Mouse (Mus musculus): ENCODE results near the gene Spata17. TPM values are rescaled to one million over a fixed set of nuclear protein-coding genes. Genes with fewer than 3 reads are reported as not detected.
A peak's percentile ranks its signal among the peaks of the same experiment; 100 is the strongest.

The Spata17 gene
- polyA plus RNA-seq, 1 experiment = 1.6 TPM

DNA sequence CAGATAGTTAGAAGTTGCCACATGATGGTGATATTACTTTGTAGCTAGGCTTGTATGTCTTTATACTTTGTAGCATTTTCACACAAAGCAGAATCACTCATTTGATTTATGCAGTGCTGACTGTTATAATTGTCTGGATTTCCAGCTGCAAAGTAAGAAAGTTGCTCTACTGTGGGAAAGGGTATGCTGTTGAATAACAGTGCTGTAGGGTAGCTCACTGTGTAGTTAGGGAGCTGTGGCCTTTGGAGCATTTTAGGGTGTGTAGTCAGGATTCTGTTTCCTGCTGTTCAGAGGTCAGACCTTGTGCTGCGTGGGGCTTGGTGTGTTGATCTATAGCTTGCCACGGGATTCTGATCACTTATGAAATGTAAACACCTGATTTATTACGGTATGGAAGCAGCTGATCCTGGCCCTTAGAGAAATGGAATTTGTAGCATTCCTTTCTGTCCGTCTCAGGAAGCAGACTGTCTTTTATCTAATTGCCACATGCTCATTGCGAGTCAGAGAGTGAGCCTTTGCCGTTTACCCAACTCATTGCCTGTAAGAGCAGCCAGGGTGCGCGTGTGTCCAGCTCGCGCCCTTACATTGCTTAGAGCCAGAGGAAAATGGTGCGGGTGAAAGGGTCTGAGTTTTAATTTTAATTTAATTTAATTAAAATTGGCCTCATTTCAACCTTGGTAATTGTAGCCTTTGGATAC, 11.2 kb upstream of the Spata17 start:
- Histone ChIP-seq H3K27ac (ENCODE audit: insufficient read depth, low read depth, low read length) (peak overlapping the region; percentile 66), H3K4me1 (ENCODE audit: control insufficient read depth, insufficient read depth, low read length) (no peaks in the 10 kb centered on the region), H3K4me3 (ENCODE audit: insufficient read depth, low read depth, low read length) (no peak overlapping the region; the same call in 1 of the 2 replicates), H3K27me3 (replicated peaks; ENCODE audit: control insufficient read depth, insufficient read depth, low read length) (no peaks in the 10 kb centered on the region), H3K36me3 (ENCODE audit: control insufficient read depth, insufficient read depth, low read length) (no peaks in the 10 kb centered on the region; the same call in 1 of the 2 replicates)
- TF ChIP-seq CTCF (conservative IDR thresholded peaks at IDR 0.05; ENCODE audit: insufficient read depth, insufficient read length, low read depth, low read length) (no peak; the same call in 1 of the 2 replicates), POLR2A (IDR thresholded peaks at IDR 0.05; ENCODE audit: low read depth, low read length) (no peak)
- DNase-seq = no peak
- 49% methylated on average over 11 of the region's 11 CpGs for WGBS

DNA sequence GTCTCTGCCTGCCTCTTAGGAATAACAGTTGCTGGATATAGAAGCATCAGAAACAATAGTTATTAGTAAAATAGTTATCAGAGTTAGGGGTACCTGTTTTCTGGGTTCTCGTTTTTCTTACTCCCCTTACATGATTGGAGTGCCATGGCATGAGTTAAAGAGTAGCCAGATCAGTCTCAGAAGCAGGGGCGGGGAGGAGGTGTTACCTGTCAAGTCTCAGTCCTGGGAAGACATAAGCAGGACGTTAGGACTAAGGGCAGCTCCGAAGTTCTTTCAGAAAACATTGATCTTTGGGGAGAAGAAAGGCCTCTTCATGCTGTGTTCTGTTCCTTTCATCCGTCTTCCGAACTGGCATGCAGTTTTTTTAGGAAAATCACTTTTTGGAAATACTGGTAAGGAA, 5.5 kb upstream of the Spata17 start:
- H3K27me3 ChIP-seq (replicated peaks; ENCODE audit: control insufficient read depth, insufficient read depth, low read length) = no peaks in the 10 kb centered on the region
- no peak for TF ChIP-seq POLR2A (IDR thresholded peaks at IDR 0.05; ENCODE audit: low read depth, low read length)
- no peak for TF ChIP-seq CTCF (conservative IDR thresholded peaks at IDR 0.05; ENCODE audit: insufficient read depth, insufficient read length, low read depth, low read length)

DNA sequence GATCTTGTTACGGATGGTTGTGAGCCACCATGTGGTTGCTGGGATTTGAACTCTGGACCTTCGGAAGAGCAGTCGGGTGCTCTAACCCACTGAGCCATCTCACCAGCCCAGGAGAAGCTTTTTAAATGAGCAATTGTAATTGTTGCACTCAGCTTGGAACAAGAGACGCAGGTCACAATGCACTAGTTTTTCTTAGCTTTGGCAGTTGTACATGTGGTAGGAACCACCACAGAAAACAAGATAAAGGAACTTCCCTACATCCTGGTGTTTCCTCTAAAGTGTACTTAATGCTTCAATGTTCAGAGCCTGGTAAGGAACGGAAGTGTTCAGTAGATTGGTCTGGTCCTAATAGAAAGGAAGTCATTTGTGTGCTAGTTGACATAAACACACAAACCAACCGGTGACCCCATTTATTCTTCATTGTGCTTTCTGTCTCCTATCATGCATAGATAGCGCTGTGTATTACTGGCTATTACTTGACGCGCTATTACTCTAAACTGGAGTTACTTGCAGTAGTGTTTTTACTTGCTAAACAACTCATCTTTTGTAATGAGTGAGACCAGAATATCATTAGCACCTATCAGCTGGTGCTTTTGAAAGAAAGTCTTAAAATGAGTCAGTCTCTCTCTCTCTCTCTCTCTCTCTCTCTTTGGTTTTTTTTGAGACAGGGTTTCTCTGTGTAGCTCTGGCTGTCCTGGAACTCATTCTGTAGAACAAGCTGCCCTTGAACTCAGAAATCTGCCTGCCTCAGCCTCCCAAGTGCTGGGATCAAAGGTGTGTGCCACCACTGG, 1.6 kb upstream of the Spata17 start:
- H3K4me3 ChIP-seq (ENCODE audit: insufficient read depth, low read depth, low read length) = no peak overlapping the region
- no peak overlapping the region for H3K27ac ChIP-seq (ENCODE audit: insufficient read depth, low read depth, low read length)
- TF ChIP-seq POLR2A (IDR thresholded peaks at IDR 0.05; ENCODE audit: low read depth, low read length) (no peak), CTCF (conservative IDR thresholded peaks at IDR 0.05; ENCODE audit: insufficient read depth, insufficient read length, low read depth, low read length) (no peak)
- DNase-seq = no peak
- 81% methylated on average over 9 of the region's 9 CpGs for WGBS
- H3K27me3 ChIP-seq (replicated peaks; ENCODE audit: control insufficient read depth, insufficient read depth, low read length) = no peaks in the 10 kb centered on the region
- peaks cover 2% of the 10 kb centered on the region; the same call in 1 of the 2 replicates for H3K4me1 ChIP-seq (ENCODE audit: control insufficient read depth, insufficient read depth, low read length)
- no peaks in the 10 kb centered on the region for H3K36me3 ChIP-seq (ENCODE audit: control insufficient read depth, insufficient read depth, low read length)

More for the DNA sequence above, 5.5 kb upstream of the Spata17 start:
- H3K4me3 ChIP-seq (ENCODE audit: insufficient read depth, low read depth, low read length) = no peak overlapping the region
- H3K27ac ChIP-seq (ENCODE audit: insufficient read depth, low read depth, low read length) = no peak overlapping the region
- DNase-seq = peak; percentile 60
- H3K4me1 ChIP-seq (ENCODE audit: control insufficient read depth, insufficient read depth, low read length) = peaks cover 2% of the 10 kb centered on the region; the same call in 1 of the 2 replicates
- H3K36me3 ChIP-seq (ENCODE audit: control insufficient read depth, insufficient read depth, low read length) = no peaks in the 10 kb centered on the region
- WGBS = 52% methylated on average over 6 of the region's 6 CpGs

DNA sequence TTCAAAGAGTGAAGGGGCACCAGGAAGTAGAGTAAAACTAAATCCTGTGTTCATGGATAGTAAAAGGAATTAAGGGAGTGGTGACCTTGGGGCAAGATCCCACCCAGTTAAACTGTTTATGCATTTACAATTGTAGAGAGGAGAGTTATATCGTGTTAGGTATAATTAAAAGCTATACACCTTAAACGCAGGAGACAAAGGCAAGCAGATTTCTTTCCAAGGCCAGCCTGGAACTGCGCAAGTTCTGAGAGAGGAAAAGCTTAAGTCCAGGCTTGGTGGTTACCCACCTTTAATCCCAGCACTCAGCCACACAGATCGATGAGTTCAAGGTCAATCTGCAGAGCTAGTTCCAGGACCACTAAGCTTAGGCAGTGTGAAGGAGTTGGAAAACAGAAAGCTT, 4.5 kb downstream of the Spata17 start:
- WGBS = 79% methylated on average over 4 of the region's 4 CpGs
- Histone ChIP-seq H3K36me3 (ENCODE audit: control insufficient read depth, insufficient read depth, low read length) (no peaks in the 10 kb centered on the region), H3K27ac (ENCODE audit: insufficient read depth, low read depth, low read length) (no peak overlapping the region), H3K27me3 (replicated peaks; ENCODE audit: control insufficient read depth, insufficient read depth, low read length) (no peaks in the 10 kb centered on the region), H3K4me1 (ENCODE audit: control insufficient read depth, insufficient read depth, low read length) (no peaks in the 10 kb centered on the region), H3K4me3 (ENCODE audit: insufficient read depth, low read depth, low read length) (no peak overlapping the region)
- TF ChIP-seq POLR2A (IDR thresholded peaks at IDR 0.05; ENCODE audit: low read depth, low read length) (no peak), CTCF (conservative IDR thresholded peaks at IDR 0.05; ENCODE audit: insufficient read depth, insufficient read length, low read depth, low read length) (no peak)
- DNase-seq = no peak

DNA sequence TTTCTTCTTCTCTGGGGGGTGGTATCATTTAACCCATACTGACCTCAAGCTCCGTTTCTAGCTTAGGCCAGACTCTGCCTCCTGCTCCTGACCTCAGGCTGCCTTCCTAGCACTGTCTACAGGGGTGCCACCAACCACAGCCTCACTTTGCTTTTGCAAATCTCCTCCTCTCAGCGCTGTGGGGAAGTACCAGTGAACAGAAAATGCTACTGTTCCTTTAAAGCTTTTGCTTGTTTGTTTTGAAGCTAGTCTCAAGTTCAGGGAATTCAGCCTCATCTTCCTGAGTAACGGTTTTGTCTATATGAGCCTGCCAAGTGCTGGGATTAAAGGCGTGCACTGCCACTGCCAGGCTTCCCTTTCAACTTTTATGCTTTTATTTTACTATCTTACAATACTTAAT, 5.8 kb downstream of the Spata17 start:
- Histone ChIP-seq H3K36me3 (ENCODE audit: control insufficient read depth, insufficient read depth, low read length) (no peaks in the 10 kb centered on the region), H3K4me1 (ENCODE audit: control insufficient read depth, insufficient read depth, low read length) (no peaks in the 10 kb centered on the region), H3K4me3 (ENCODE audit: insufficient read depth, low read depth, low read length) (no peak overlapping the region), H3K27ac (ENCODE audit: insufficient read depth, low read depth, low read length) (no peak overlapping the region), H3K27me3 (replicated peaks; ENCODE audit: control insufficient read depth, insufficient read depth, low read length) (no peaks in the 10 kb centered on the region)
- no peak for TF ChIP-seq CTCF (conservative IDR thresholded peaks at IDR 0.05; ENCODE audit: insufficient read depth, insufficient read length, low read depth, low read length)
- no peak for TF ChIP-seq POLR2A (IDR thresholded peaks at IDR 0.05; ENCODE audit: low read depth, low read length)
- WGBS = 62% methylated on average over 4 of the region's 4 CpGs
- no peak for DNase-seq

DNA sequence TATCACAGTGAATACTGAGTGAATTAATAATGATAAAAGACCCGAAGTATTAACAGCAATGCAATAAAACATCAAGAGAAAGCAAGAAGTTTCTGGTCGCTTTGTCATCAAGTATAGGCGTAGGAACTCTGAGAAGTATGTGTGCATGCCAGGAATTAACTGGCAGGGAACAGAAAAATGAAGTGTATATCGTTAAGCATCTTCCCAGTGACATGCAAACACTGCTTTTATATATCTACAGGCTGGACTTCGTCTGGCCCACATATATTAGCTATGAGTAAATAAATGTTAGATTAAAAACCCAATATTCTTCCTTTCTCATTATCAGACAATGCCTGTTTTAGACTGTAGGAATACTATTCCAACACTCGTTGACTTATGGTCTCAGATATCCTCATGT, 9.8 kb downstream of the Spata17 start:
- Histone ChIP-seq H3K36me3 (ENCODE audit: control insufficient read depth, insufficient read depth, low read length) (no peaks in the 10 kb centered on the region), H3K27ac (ENCODE audit: insufficient read depth, low read depth, low read length) (no peak overlapping the region), H3K27me3 (replicated peaks; ENCODE audit: control insufficient read depth, insufficient read depth, low read length) (no peaks in the 10 kb centered on the region), H3K4me1 (ENCODE audit: control insufficient read depth, insufficient read depth, low read length) (no peaks in the 10 kb centered on the region), H3K4me3 (ENCODE audit: insufficient read depth, low read depth, low read length) (no peak overlapping the region)
- no peak for DNase-seq
- 84% methylated on average over 6 of the region's 6 CpGs for WGBS
- no peak for TF ChIP-seq POLR2A (IDR thresholded peaks at IDR 0.05; ENCODE audit: low read depth, low read length)
- no peak for TF ChIP-seq CTCF (conservative IDR thresholded peaks at IDR 0.05; ENCODE audit: insufficient read depth, insufficient read length, low read depth, low read length)

DNA sequence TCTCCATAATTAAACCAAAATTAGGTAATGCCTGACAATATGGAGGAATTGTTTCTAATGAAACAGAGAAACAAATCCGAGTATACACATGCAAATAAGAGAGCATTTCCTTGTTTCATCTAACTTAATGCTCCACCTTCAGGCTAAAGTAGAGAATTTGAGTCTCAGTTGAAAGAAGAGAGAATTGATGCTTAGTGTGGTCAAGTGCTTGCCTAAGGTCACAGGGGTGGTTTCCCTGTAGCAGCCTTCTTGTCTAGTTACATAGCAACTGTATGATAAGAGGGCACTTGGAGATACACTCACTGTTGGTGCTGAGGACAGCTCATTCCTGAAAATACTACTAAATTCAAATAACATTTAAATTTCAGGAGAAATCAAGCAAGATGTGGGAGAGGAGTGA, 36.7 kb downstream of the Spata17 start:
- Histone ChIP-seq H3K27me3 (replicated peaks; ENCODE audit: control insufficient read depth, insufficient read depth, low read length) (no peaks in the 10 kb centered on the region), H3K27ac (ENCODE audit: insufficient read depth, low read depth, low read length) (no peak overlapping the region), H3K4me1 (ENCODE audit: control insufficient read depth, insufficient read depth, low read length) (no peaks in the 10 kb centered on the region), H3K36me3 (ENCODE audit: control insufficient read depth, insufficient read depth, low read length) (no peaks in the 10 kb centered on the region), H3K4me3 (ENCODE audit: insufficient read depth, low read depth, low read length) (no peak overlapping the region)
- 82% methylated on average over 1 of the region's 1 CpGs for WGBS
- no peak for DNase-seq
- no peak for TF ChIP-seq POLR2A (IDR thresholded peaks at IDR 0.05; ENCODE audit: low read depth, low read length)
- TF ChIP-seq CTCF (conservative IDR thresholded peaks at IDR 0.05; ENCODE audit: insufficient read depth, insufficient read length, low read depth, low read length) = no peak
